Mouse (Mus musculus) colon, adult 2 months (tissue): ENCODE measurements around the gene Gm3015. TPM values are rescaled to one million over a fixed set of nuclear protein-coding genes. Genes with fewer than 3 reads are reported as not detected.

Experiments
- polyA plus RNA-seq: library from polyadenylated mRNA; depleted of rRNA; stranded (reverse); fragments of >200 nt; gene quantifications from 2 replicates; pipeline ENCODE4 v1.2.3, GENCODE M21; 2012; rRNA removed

The Gm3015 gene
- polyA plus RNA-seq = not detected in 2 replicates

GRCm38 (mm10) chr14:42768721-42769120, at the start of gene Gm3015:
Gene Gm3015 (minus strand): TSS chr14:42768821.

DNA sequence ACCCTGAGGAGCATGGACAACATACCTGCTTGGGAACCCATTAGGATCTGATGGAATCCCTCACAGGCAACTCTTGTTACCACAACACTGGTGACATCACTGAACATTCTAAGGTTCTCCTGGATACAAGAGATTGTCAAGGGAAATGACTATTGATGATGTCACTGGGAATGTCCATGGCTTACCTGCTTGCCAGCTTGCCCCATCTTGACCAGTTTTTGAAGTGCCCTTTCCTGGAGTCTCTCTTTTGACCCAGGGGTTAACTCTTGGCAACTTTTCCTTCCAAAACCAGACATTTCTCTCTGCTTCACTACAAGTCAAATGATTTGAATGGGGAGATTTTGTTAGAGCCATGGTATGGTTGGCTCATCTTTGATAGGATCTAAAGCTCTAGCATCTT, 29.3 kb upstream of the Gm3015 start, which contains the start of gene Gm10377:
Gene Gm10377 (minus strand): TSS at position 101 of the 400 bp plus-strand sequence.

Other genes starting within 250 kb of the Gm3015 start
- gene Gm8024, start 244.5 kb downstream of the Gm3015 start, polyA plus RNA-seq = not detected in 2 replicates
- gene Gm17124, start 168.9 kb downstream of the Gm3015 start, polyA plus RNA-seq = not detected in 2 replicates
- gene Gm3633, start 126.9 kb downstream of the Gm3015 start, polyA plus RNA-seq = not detected in 2 replicates
- not detected in 2 replicates for gene Gm10378, start 112.9 kb downstream of the Gm3015 start, polyA plus RNA-seq
- gene Gm10377, start 29.2 kb upstream of the Gm3015 start, polyA plus RNA-seq = not detected in 2 replicates
- not detected in 2 replicates for gene Gm21977, start 84.7 kb upstream of the Gm3015 start, polyA plus RNA-seq
- gene Gm8082, start 224.8 kb upstream of the Gm3015 start, polyA plus RNA-seq = not detected in 2 replicates
- gene Gm10376, start 246.8 kb upstream of the Gm3015 start, polyA plus RNA-seq = not detected in 2 replicates